In genomic region chr11:12205201-12206161, GRCm38 (mm10) we compare ENCODE assay signal across 9 mouse cellular contexts.
DNase-seq lines count a peak whose midpoint lies in the region; ATAC-seq lines count a peak whose summit lies in the region.
"Had no signal": no experiment of that assay in that cellular context is flagged by ENCODE, and none has a peak within 500 bp of the region (broad histone marks: within the 10 kb centered on the region; RNA-seq: fewer than 3 reads in every experiment).

No protein-coding gene starts in this region.

- H3K4me3 ChIP-seq in lung, embryonic 16.5 days (ENCODE audit: low read length): no peak overlapping the region
- H3K4me3 ChIP-seq in heart, embryonic 16.5 days (ENCODE audit: low read length): no peak overlapping the region
- H3K4me3 ChIP-seq: forebrain, embryonic 12.5 days; hindbrain, embryonic 15.5 days had no signal

- peak; percentile 67 for ATAC-seq in lung, embryonic 16.5 days (ENCODE audit: low read depth)
- ATAC-seq in heart, embryonic 16.5 days (replicated peaks; ENCODE audit: extremely low read depth, insufficient read depth, low FRiP score): peak; percentile 87
- peak; percentile 82 for ATAC-seq in megakaryocyte progenitor cell, adult 5-6 weeks (replicated peaks; ENCODE audit: poor library complexity)

- 0 out of 2 replicates have a peak overlapping the region, but pooled peaks have one; percentile 0 for H3K27ac ChIP-seq in lung, embryonic 16.5 days (ENCODE audit: low read length)
- H3K27ac ChIP-seq in heart, embryonic 16.5 days (ENCODE audit: low read length): peak overlapping the region; percentile 47
- H3K27ac ChIP-seq: forebrain, embryonic 12.5 days; hindbrain, embryonic 15.5 days had no signal

- no peaks in the 10 kb centered on the region for H3K36me3 ChIP-seq in lung, embryonic 16.5 days (ENCODE audit: control insufficient read depth, insufficient read depth, low read length)
- no peaks in the 10 kb centered on the region for H3K36me3 ChIP-seq in heart, embryonic 16.5 days (ENCODE audit: control insufficient read depth, insufficient read depth)
- H3K36me3 ChIP-seq: forebrain, embryonic 12.5 days; hindbrain, embryonic 15.5 days had no signal

- H3K27me3 ChIP-seq in lung, embryonic 16.5 days (ENCODE audit: control insufficient read depth, insufficient read depth, low read depth, low read length): no peaks in the 10 kb centered on the region
- no peaks in the 10 kb centered on the region for H3K27me3 ChIP-seq in heart, embryonic 16.5 days (ENCODE audit: control insufficient read depth, insufficient read depth, low read length)
- H3K27me3 ChIP-seq: forebrain, embryonic 12.5 days; hindbrain, embryonic 15.5 days had no signal

- H3K9ac ChIP-seq in lung, embryonic 16.5 days (ENCODE audit: low read length): no peak overlapping the region
- no peak overlapping the region for H3K9ac ChIP-seq in heart, embryonic 16.5 days (ENCODE audit: low read length)
- H3K9ac ChIP-seq: forebrain, embryonic 12.5 days; hindbrain, embryonic 15.5 days had no signal

- no peaks in the 10 kb centered on the region for H3K4me1 ChIP-seq in lung, embryonic 16.5 days (replicated peaks; ENCODE audit: control insufficient read depth, insufficient read depth, low read length)
- H3K4me1 ChIP-seq in heart, embryonic 16.5 days (ENCODE audit: control insufficient read depth, insufficient read depth, low read length): peaks cover 11% of the 10 kb centered on the region
- H3K4me1 ChIP-seq: forebrain, embryonic 12.5 days; hindbrain, embryonic 15.5 days had no signal

- H3K4me2 ChIP-seq in lung, embryonic 16.5 days (ENCODE audit: low read depth, low read length): no peak overlapping the region
- H3K4me2 ChIP-seq in heart, embryonic 16.5 days (ENCODE audit: low read depth, low read length): peak overlapping the region; percentile 10; the same call in 1 of the 2 replicates
- H3K4me2 ChIP-seq: forebrain, embryonic 12.5 days; hindbrain, embryonic 15.5 days had no signal

- 18% methylated on average over 6 of the region's 6 CpGs for WGBS in lung, embryonic 16.5 days
- WGBS in heart, embryonic 16.5 days: 13% methylated on average over 6 of the region's 6 CpGs

- no peak for DNase-seq in lung, postnatal 36 days
- peak; percentile 9 for DNase-seq in embryo, embryonic 11 days
- no peak for DNase-seq in right cerebral cortex, adult 18-20 months
- DNase-seq in right cerebral cortex, adult 2 months (ENCODE audit: low spot score in 2 of 2): no peak

- no peaks in the 10 kb centered on the region for H3K9me3 ChIP-seq in lung, embryonic 16.5 days (ENCODE audit: control insufficient read depth, low read length)
- no peaks in the 10 kb centered on the region for H3K9me3 ChIP-seq in heart, embryonic 16.5 days (replicated peaks; ENCODE audit: control insufficient read depth, low read length)
- H3K9me3 ChIP-seq: forebrain, embryonic 12.5 days; hindbrain, embryonic 15.5 days had no signal
